Mouse (Mus musculus) olfactory bulb, adult 2 months (tissue): ENCODE data around the gene Supt4a. TPM values are rescaled to one million over a fixed set of nuclear protein-coding genes. Genes with fewer than 3 reads are reported as not detected.

Experiments used
- H3K27ac ChIP-seq: fragments of 200-500 bp; 2 replicates; pipeline ENCODE4 v1.5.1; 2012; ENCODE audit warnings: low read depth, low read length; ENCODE audit not compliant: insufficient read depth
- H3K4me1 ChIP-seq: fragments of 200-500 bp; 2 replicates; pipeline ENCODE4 v1.6.1; 2012; ENCODE audit warnings: low read length; ENCODE audit not compliant: control insufficient read depth, insufficient read depth
- H3K4me3 ChIP-seq: fragments of 200-500 bp; 2 replicates; pipeline ENCODE4 v1.5.1; 2012; ENCODE audit warnings: mild to moderate bottlenecking, low read depth, low read length, moderate library complexity; ENCODE audit not compliant: insufficient read depth
- CTCF ChIP-seq: fragments of 200-500 bp; IDR thresholded peaks from 2 replicates; pipeline ENCODE4 v1.5.1; 2012; ENCODE audit warnings: low read depth, mild to moderate bottlenecking, low read length, moderate library complexity; ENCODE audit not compliant: insufficient read depth
- POLR2A ChIP-seq: fragments of 200-500 bp; IDR thresholded peaks from 2 replicates; pipeline ENCODE4 v1.6.1; 2012; ENCODE audit warnings: mild to moderate bottlenecking, low read depth, low read length, moderate library complexity; ENCODE audit not compliant: insufficient read depth
- WGBS: fragments of 180-500 bp; shearing (Covaris S2); methylation state at CpG from one replicate; pipeline ENCODE4 v1.1.7; 2018; 5-methylcytosine and 5-hydroxymethylcytosine counted together
- polyA plus RNA-seq: library from polyadenylated mRNA; stranded (reverse); fragments of >200 nt; gene quantifications from 2 replicates; pipeline ENCODE4 v1.2.4, GENCODE M21; 2012; ENCODE audit warnings: low replicate concordance; ENCODE audit not compliant: missing spikeins, insufficient read depth, insufficient read length

Supt4a gene
- polyA plus RNA-seq, 1 experiment, result not detected

- WGBS, result 86% methylated on average over 5 of the region's 5 CpGs
- Histone ChIP-seq H3K4me1 (no peaks in the 10 kb centered on the region), H3K27ac (no peak overlapping the region), H3K4me3 (no peak overlapping the region)
- TF ChIP-seq CTCF (no peak), POLR2A (no peak)
These were observed 16.6 kb downstream of the Supt4a start for GRCm38 (mm10) chr11:87753891-87754501.

- Histone ChIP-seq H3K4me3 (no peak overlapping the region; the same call in 1 of the 2 replicates), H3K4me1 (no peaks in the 10 kb centered on the region), H3K27ac (no peak overlapping the region)
- TF ChIP-seq CTCF (no peak), POLR2A (no peak)
- WGBS, result 79% methylated on average over 5 of the region's 5 CpGs
These were observed 17.3 kb downstream of the Supt4a start for GRCm38 (mm10) chr11:87754603-87755002.

GRCm38 (mm10) chr11:87755360-87756017 is 18.1 kb downstream of the Supt4a start:
- no peak for TF ChIP-seq POLR2A
- no peak for TF ChIP-seq CTCF
- WGBS, result 75% methylated on average over 17 of the region's 17 CpGs
- no peak overlapping the region; the same call in 1 of the 2 replicates for H3K4me3 ChIP-seq

GRCm38 (mm10) chr11:87756251-87756820 is 19.0 kb downstream of the Supt4a start:
- 0 out of 2 replicates have a peak overlapping the region, but pooled peaks have one; percentile 10 for H3K27ac ChIP-seq
- no peak for TF ChIP-seq CTCF
- TF ChIP-seq POLR2A, result no peak
- peak overlapping the region; percentile 30; the same call in 1 of the 2 replicates for H3K4me3 ChIP-seq
- WGBS, result 87% methylated on average over 15 of the region's 15 CpGs
- no peaks in the 10 kb centered on the region; the same call in 1 of the 2 replicates for H3K4me1 ChIP-seq

More at GRCm38 (mm10) chr11:87755360-87756017, 18.1 kb downstream of the Supt4a start:
- no peaks in the 10 kb centered on the region; the same call in 1 of the 2 replicates for H3K4me1 ChIP-seq
- H3K27ac ChIP-seq, result no peak overlapping the region

GRCm38 (mm10) chr11:87757001-87757954 is 19.9 kb downstream of the Supt4a start:
- no peaks in the 10 kb centered on the region; the same call in 1 of the 2 replicates for H3K4me1 ChIP-seq
- H3K4me3 ChIP-seq, result peak overlapping the region; percentile 18; the same call in 1 of the 2 replicates
- no peak overlapping the region for H3K27ac ChIP-seq
- WGBS, result 88% methylated on average over 25 of the region's 25 CpGs
- TF ChIP-seq POLR2A (no peak), CTCF (no peak)

- 84% methylated on average over 7 of the region's 7 CpGs for WGBS
- H3K4me1 ChIP-seq, result peaks cover 2% of the 10 kb centered on the region; the same call in 1 of the 2 replicates
- no peak for TF ChIP-seq CTCF
- TF ChIP-seq POLR2A, result no peak
- H3K4me3 ChIP-seq, result no peak overlapping the region
- no peak overlapping the region for H3K27ac ChIP-seq
These were observed 21.0 kb downstream of the Supt4a start for GRCm38 (mm10) chr11:87758161-87758911.

GRCm38 (mm10) chr11:87758957-87759608 is 21.7 kb downstream of the Supt4a start:
- H3K4me1 ChIP-seq, result peaks cover 2% of the 10 kb centered on the region; the same call in 1 of the 2 replicates
- 75% methylated on average over 4 of the region's 4 CpGs for WGBS
- no peak for TF ChIP-seq CTCF
- TF ChIP-seq POLR2A, result no peak
- H3K27ac ChIP-seq, result no peak overlapping the region
- H3K4me3 ChIP-seq, result no peak overlapping the region

GRCm38 (mm10) chr11:87759609-87760005 is 22.3 kb downstream of the Supt4a start:
- H3K4me3 ChIP-seq, result no peak overlapping the region
- 0% methylated on average over 3 of the region's 3 CpGs for WGBS
- TF ChIP-seq CTCF (no peak), POLR2A (no peak)

More at GRCm38 (mm10) chr11:87759609-87760005, 22.3 kb downstream of the Supt4a start:
- Histone ChIP-seq H3K27ac (peak overlapping the region; percentile 52), H3K4me1 (peaks cover 3% of the 10 kb centered on the region)
